Mouse (Mus musculus): Measurements from ENCODE around the gene Nek11. TPM values are rescaled to one million over a fixed set of nuclear protein-coding genes. Genes with fewer than 3 reads are reported as not detected.

Gene Nek11
- total and polyA plus RNA-seq, 3 experiments, result not detected

DNA sequence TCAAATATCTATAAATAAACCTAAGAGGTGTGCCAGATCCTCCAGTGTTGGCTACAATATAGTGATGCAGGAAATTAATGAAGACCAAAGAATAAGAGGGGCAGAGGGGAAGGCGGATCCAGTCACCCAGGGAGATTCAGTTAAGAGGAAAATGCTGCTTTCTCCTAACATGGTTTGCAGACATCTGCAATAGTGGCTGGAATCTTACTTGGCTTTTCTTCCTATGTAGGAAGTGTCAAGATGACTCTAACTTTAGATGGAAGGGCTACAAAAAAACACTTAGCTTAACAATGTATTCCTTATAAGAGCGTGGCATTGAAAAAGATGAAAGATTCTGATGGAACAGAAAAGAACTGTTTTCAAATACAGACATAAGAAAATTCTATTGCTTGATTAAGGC lies 89.3 kb downstream of the Nek11 start:
- no peak overlapping the region for H3K4me3 ChIP-seq (ENCODE audit: low read depth, low read length)
- H3K27me3 ChIP-seq (ENCODE audit: insufficient read depth, low read length), result no peaks in the 10 kb centered on the region
- H3K36me3 ChIP-seq (replicated peaks), result no peaks in the 10 kb centered on the region
- no peak for TF ChIP-seq GATA1 (IDR thresholded peaks at IDR 0.05; ENCODE audit: borderline replicate concordance, low read length)
- TF ChIP-seq CTCF (IDR thresholded peaks at IDR 0.05; ENCODE audit: low read depth, low read length), result no peak
- TF ChIP-seq TAL1 (conservative IDR thresholded peaks at IDR 0.05; ENCODE audit: low read depth, low read length), result no peak
- no peak for TF ChIP-seq GATA2 (IDR thresholded peaks at IDR 0.05; ENCODE audit: borderline replicate concordance, low read depth, low read length)
- no peak for TF ChIP-seq POLR2AphosphoS5 (IDR thresholded peaks at IDR 0.05; ENCODE audit: insufficient replicate concordance, low read depth, low read length)
- no peak for DNase-seq (ENCODE audit: low spot score)
- ATAC-seq (ENCODE audit: extremely low read depth, insufficient number of reproducible peaks, low FRiP score, poor library complexity, severe bottlenecking), result no peak
- H3K9me3 ChIP-seq (replicated peaks), result peaks cover 20% of the 10 kb centered on the region
- no peaks in the 10 kb centered on the region for H3K4me1 ChIP-seq (ENCODE audit: insufficient read depth, low read depth, low read length)

DNA sequence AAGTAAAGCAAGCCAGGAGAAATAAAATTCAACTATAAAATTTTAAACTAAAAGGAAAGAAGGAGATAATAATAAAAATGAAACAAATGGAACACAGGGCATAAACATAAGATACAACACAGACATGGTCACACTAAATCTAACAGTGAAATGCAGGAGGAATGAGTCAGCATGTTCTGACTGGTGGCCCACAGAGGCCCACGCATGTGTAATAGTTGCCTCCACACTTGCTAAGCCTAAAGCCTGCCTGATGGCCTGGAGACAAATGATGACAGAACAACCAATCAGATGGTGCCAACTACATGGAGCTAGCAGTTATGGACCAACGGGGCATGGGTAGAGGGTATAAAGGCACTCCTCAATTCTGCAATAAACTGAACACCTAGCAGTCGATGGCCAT lies 93.1 kb downstream of the Nek11 start:
- ATAC-seq (ENCODE audit: extremely low read depth, insufficient number of reproducible peaks, low FRiP score, poor library complexity, severe bottlenecking) (no peak), DNase-seq (ENCODE audit: low spot score) (no peak)
- Histone ChIP-seq H3K9me3 (replicated peaks) (peaks cover 30% of the 10 kb centered on the region), H3K36me3 (replicated peaks) (no peaks in the 10 kb centered on the region), H3K4me3 (ENCODE audit: low read depth, low read length) (no peak overlapping the region), H3K27me3 (ENCODE audit: insufficient read depth, low read length) (no peaks in the 10 kb centered on the region), H3K4me1 (ENCODE audit: insufficient read depth, low read depth, low read length) (no peaks in the 10 kb centered on the region)
- TF ChIP-seq TAL1 (conservative IDR thresholded peaks at IDR 0.05; ENCODE audit: low read depth, low read length), result no peak
- no peak for TF ChIP-seq GATA2 (IDR thresholded peaks at IDR 0.05; ENCODE audit: borderline replicate concordance, low read depth, low read length)
- TF ChIP-seq POLR2AphosphoS5 (IDR thresholded peaks at IDR 0.05; ENCODE audit: insufficient replicate concordance, low read depth, low read length), result no peak
- TF ChIP-seq GATA1 (IDR thresholded peaks at IDR 0.05; ENCODE audit: borderline replicate concordance, low read length), result no peak

DNA sequence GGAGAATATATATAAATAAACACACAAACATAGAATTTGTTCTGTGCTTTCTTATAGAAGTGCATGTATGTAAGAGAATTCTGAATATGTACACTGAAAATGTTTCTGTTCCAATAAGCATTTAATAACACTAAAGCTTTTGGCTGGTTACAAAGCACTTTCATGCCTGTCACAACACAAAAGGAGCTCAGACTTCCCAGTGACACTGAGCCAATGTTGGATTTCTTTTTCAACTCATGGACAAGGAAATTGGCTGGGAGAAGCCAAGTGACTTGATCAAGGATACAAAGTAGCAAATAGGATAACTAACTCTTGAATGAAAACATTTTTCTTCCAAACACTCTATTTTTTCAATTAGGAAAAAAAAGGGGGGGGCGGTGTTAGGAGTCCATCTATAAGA lies 93.9 kb downstream of the Nek11 start:
- Histone ChIP-seq H3K9me3 (replicated peaks) (peaks cover 33% of the 10 kb centered on the region), H3K4me3 (ENCODE audit: low read depth, low read length) (no peak overlapping the region), H3K36me3 (replicated peaks) (no peaks in the 10 kb centered on the region), H3K27me3 (ENCODE audit: insufficient read depth, low read length) (no peaks in the 10 kb centered on the region), H3K4me1 (ENCODE audit: insufficient read depth, low read depth, low read length) (no peaks in the 10 kb centered on the region)
- ATAC-seq (ENCODE audit: extremely low read depth, insufficient number of reproducible peaks, low FRiP score, poor library complexity, severe bottlenecking) (no peak), DNase-seq (ENCODE audit: low spot score) (no peak)
- TF ChIP-seq TAL1 (conservative IDR thresholded peaks at IDR 0.05; ENCODE audit: low read depth, low read length) (no peak), GATA1 (IDR thresholded peaks at IDR 0.05; ENCODE audit: borderline replicate concordance, low read length) (no peak), CTCF (IDR thresholded peaks at IDR 0.05; ENCODE audit: low read depth, low read length) (no peak), GATA2 (IDR thresholded peaks at IDR 0.05; ENCODE audit: borderline replicate concordance, low read depth, low read length) (no peak), POLR2AphosphoS5 (IDR thresholded peaks at IDR 0.05; ENCODE audit: insufficient replicate concordance, low read depth, low read length) (no peak)

DNA sequence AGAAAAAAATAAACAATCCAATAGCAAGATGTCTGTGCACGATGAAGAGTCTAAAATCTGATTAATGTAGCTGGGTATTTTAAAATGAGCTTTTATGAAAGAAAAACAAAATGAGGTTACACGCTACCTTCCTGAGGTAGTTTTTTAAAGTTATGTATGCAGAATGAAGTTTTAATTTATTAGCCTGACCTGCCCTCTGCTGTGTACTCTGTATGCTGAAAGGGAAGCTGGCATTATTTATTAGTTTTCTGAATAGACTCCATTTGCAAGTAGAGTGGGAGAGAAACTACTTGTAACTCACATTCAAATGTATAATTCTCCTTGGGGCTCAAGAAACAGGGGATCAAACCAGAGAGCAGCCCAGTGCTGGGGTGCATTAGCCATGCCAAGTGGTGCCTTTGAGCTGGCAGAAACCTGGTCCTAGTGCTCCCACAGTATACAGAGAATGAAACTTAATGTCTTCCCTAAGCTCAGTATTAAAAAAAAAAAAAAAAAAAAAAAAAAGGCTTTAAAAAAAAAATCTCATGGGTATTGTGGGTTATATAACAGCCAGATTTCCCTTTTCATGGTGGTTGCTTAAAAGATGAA lies 94.5 kb downstream of the Nek11 start:
- H3K27me3 ChIP-seq (ENCODE audit: insufficient read depth, low read length), result no peaks in the 10 kb centered on the region
- no peaks in the 10 kb centered on the region for H3K4me1 ChIP-seq (ENCODE audit: insufficient read depth, low read depth, low read length)
- no peak for TF ChIP-seq TAL1 (conservative IDR thresholded peaks at IDR 0.05; ENCODE audit: low read depth, low read length)
- no peak for TF ChIP-seq CTCF (IDR thresholded peaks at IDR 0.05; ENCODE audit: low read depth, low read length)
- TF ChIP-seq GATA2 (IDR thresholded peaks at IDR 0.05; ENCODE audit: borderline replicate concordance, low read depth, low read length), result no peak
- no peak for TF ChIP-seq POLR2AphosphoS5 (IDR thresholded peaks at IDR 0.05; ENCODE audit: insufficient replicate concordance, low read depth, low read length)
- no peak for TF ChIP-seq GATA1 (IDR thresholded peaks at IDR 0.05; ENCODE audit: borderline replicate concordance, low read length)
- DNase-seq (ENCODE audit: low spot score) (no peak), ATAC-seq (ENCODE audit: extremely low read depth, insufficient number of reproducible peaks, low FRiP score, poor library complexity, severe bottlenecking) (no peak)
- H3K9me3 ChIP-seq (replicated peaks), result peaks cover 33% of the 10 kb centered on the region
- no peak overlapping the region for H3K4me3 ChIP-seq (ENCODE audit: low read depth, low read length)
- H3K36me3 ChIP-seq (replicated peaks), result no peaks in the 10 kb centered on the region

DNA sequence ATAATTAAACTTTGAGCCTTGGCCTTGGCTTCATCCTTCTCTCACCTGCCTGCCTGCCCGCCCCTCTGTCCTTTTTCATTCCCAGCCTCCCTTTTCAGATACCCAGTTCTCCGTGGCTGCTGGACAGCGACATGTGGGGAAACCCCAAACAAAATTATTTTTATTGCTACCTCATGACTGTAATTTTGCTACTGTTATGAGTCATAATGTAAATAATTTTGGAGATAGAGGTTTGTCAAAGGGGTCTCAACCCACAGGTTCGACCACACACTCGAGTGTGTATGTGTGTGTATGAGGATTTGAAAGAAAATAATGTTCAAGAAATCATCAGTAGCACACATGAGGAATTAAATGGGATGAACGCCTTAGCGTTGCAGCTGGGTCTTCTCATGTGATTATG lies 110.7 kb downstream of the Nek11 start:
- TF ChIP-seq TAL1 (conservative IDR thresholded peaks at IDR 0.05; ENCODE audit: low read depth, low read length) (no peak), POLR2AphosphoS5 (IDR thresholded peaks at IDR 0.05; ENCODE audit: insufficient replicate concordance, low read depth, low read length) (no peak), GATA2 (IDR thresholded peaks at IDR 0.05; ENCODE audit: borderline replicate concordance, low read depth, low read length) (no peak), CTCF (IDR thresholded peaks at IDR 0.05; ENCODE audit: low read depth, low read length) (no peak), GATA1 (IDR thresholded peaks at IDR 0.05; ENCODE audit: borderline replicate concordance, low read length) (no peak)
- no peak for DNase-seq (ENCODE audit: low spot score)
- Histone ChIP-seq H3K4me1 (ENCODE audit: insufficient read depth, low read depth, low read length) (no peaks in the 10 kb centered on the region), H3K9me3 (replicated peaks) (peaks cover 34% of the 10 kb centered on the region), H3K36me3 (replicated peaks) (no peaks in the 10 kb centered on the region), H3K4me3 (ENCODE audit: low read depth, low read length) (no peak overlapping the region), H3K27me3 (ENCODE audit: insufficient read depth, low read length) (no peaks in the 10 kb centered on the region)
- no peak for ATAC-seq (ENCODE audit: extremely low read depth, insufficient number of reproducible peaks, low FRiP score, poor library complexity, severe bottlenecking)

DNA sequence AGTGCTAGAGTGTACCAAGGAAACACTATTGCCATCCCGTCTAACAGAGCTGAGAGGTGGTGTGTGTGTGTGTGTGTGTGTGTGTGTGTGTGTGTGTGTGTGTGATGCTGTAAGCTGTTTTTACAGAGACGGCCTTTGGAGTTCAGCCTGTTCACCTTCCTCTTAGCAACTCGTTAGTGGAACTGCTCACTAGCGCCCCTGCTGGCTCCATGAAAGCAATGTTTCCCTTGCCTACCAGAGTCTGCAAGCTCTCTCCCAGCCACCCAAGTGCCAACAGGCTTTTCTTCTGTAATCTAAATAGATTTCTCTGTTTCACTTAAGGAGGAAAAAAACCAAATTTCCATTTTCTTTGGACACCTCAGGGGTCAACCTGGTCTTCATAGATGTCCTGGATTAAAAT lies 112.6 kb downstream of the Nek11 start:
- no peaks in the 10 kb centered on the region for H3K36me3 ChIP-seq (replicated peaks)
- TF ChIP-seq GATA2 (IDR thresholded peaks at IDR 0.05; ENCODE audit: borderline replicate concordance, low read depth, low read length) (no peak), POLR2AphosphoS5 (IDR thresholded peaks at IDR 0.05; ENCODE audit: insufficient replicate concordance, low read depth, low read length) (no peak), GATA1 (IDR thresholded peaks at IDR 0.05; ENCODE audit: borderline replicate concordance, low read length) (no peak), TAL1 (conservative IDR thresholded peaks at IDR 0.05; ENCODE audit: low read depth, low read length) (no peak), CTCF (IDR thresholded peaks at IDR 0.05; ENCODE audit: low read depth, low read length) (no peak)
- ATAC-seq (ENCODE audit: extremely low read depth, insufficient number of reproducible peaks, low FRiP score, poor library complexity, severe bottlenecking) (no peak), DNase-seq (ENCODE audit: low spot score) (no peak)
- no peak overlapping the region for H3K4me3 ChIP-seq (ENCODE audit: low read depth, low read length)
- no peaks in the 10 kb centered on the region for H3K4me1 ChIP-seq (ENCODE audit: insufficient read depth, low read depth, low read length)
- no peaks in the 10 kb centered on the region for H3K27me3 ChIP-seq (ENCODE audit: insufficient read depth, low read length)
- H3K9me3 ChIP-seq (replicated peaks), result peaks cover 42% of the 10 kb centered on the region

Data from G1E (cell line).